Mouse (Mus musculus): ENCODE measurements around the gene 3110040M04Rik.

- no peak for TF ChIP-seq POLR2A (IDR thresholded peaks at IDR 0.05; ENCODE audit: control insufficient read depth in 1 of 2, insufficient read depth in 1 of 2, low read depth in 1 of 2, low read length in 2 of 2, poor library complexity in 1 of 2)
- no peak for TF ChIP-seq TAL1 (IDR thresholded peaks at IDR 0.05; ENCODE audit: low read length)
- no peak for TF ChIP-seq TBP (IDR thresholded peaks at IDR 0.05; ENCODE audit: low read depth, low read length)
- no peak for TF ChIP-seq CHD2 (IDR thresholded peaks at IDR 0.05; ENCODE audit: low read length)
Observed at GRCm38 (mm10) chr1:151219045-151219444, 15.1 kb downstream of the 3110040M04Rik start.

Measured in MEL (cell line).